Mouse (Mus musculus) hindbrain, embryonic 16.5 days (tissue): ENCODE data around the gene Nckipsd. TPM values are rescaled to one million over a fixed set of nuclear protein-coding genes. Genes with fewer than 3 reads are reported as not detected.

Experiments used
- ATAC-seq: fragments of 200-750 bp; cut with Nextera tagmentation; 2 replicates; pipeline ENCODE4 v1.8.0; 2017; ENCODE audit warnings: moderate TSS enrichment, moderate library complexity
- H3K27ac ChIP-seq: fragments of 300-500 bp; sonication (generic); 2 replicates; pipeline ENCODE4 v1.5.1; 2014; ENCODE audit warnings: low read depth, mild to moderate bottlenecking, control low read depth, low read length, moderate library complexity
- H3K27me3 ChIP-seq: fragments of 300-500 bp; sonication (generic); replicated peaks from 2 replicates; pipeline ENCODE4 v1.6.1; 2014; ENCODE audit warnings: low read length; ENCODE audit not compliant: control insufficient read depth, insufficient read depth
- H3K36me3 ChIP-seq: fragments of 300-500 bp; sonication (generic); 2 replicates; pipeline ENCODE4 v1.6.1; 2014; ENCODE audit warnings: mild to moderate bottlenecking, low read length, moderate library complexity, mixed read lengths; ENCODE audit not compliant: control insufficient read depth, insufficient read depth
- H3K4me1 ChIP-seq: fragments of 300-500 bp; sonication (generic); 2 replicates; pipeline ENCODE4 v1.6.1; 2014; ENCODE audit warnings: low read depth, low read length; ENCODE audit not compliant: control insufficient read depth, insufficient read depth
- H3K4me2 ChIP-seq: fragments of 300-500 bp; sonication (generic); 2 replicates; pipeline ENCODE4 v1.6.1; 2014; ENCODE audit warnings: mild to moderate bottlenecking, low read length, control low read depth, moderate library complexity
- H3K4me3 ChIP-seq: fragments of 300-500 bp; sonication (generic); 2 replicates; pipeline ENCODE4 v1.5.1; 2014; ENCODE audit warnings: mild to moderate bottlenecking, low read length, control low read depth, moderate library complexity
- H3K9ac ChIP-seq: fragments of 300-500 bp; sonication (generic); 2 replicates; pipeline ENCODE4 v1.6.1; 2014; ENCODE audit warnings: low read depth, mild to moderate bottlenecking, control low read depth, low read length, moderate library complexity
- H3K9me3 ChIP-seq: fragments of 300-500 bp; sonication (generic); 2 replicates; pipeline ENCODE4 v1.6.1; 2014; ENCODE audit warnings: mild to moderate bottlenecking, low read length, moderate library complexity; ENCODE audit not compliant: control insufficient read depth
- WGBS: fragments of 180-500 bp; shearing (Covaris S2); extraction: QIAGEN DNeasy Blood & Tissue Kit; methylation state at CpG from one replicate; pipeline ENCODE4 v1.1.7; 2014; 5-methylcytosine and 5-hydroxymethylcytosine counted together
- polyA plus RNA-seq: library from polyadenylated mRNA; unstranded; fragments of >200 nt; fragmentation: Nextera tagmentation; extraction: Ambion mirVana; gene quantifications from 2 replicates; pipeline ENCODE4 v1.2.1, GENCODE M21; 2015

The Nckipsd gene
- 32.2 and 35.1 TPM in 2 replicates for polyA plus RNA-seq

DNA sequence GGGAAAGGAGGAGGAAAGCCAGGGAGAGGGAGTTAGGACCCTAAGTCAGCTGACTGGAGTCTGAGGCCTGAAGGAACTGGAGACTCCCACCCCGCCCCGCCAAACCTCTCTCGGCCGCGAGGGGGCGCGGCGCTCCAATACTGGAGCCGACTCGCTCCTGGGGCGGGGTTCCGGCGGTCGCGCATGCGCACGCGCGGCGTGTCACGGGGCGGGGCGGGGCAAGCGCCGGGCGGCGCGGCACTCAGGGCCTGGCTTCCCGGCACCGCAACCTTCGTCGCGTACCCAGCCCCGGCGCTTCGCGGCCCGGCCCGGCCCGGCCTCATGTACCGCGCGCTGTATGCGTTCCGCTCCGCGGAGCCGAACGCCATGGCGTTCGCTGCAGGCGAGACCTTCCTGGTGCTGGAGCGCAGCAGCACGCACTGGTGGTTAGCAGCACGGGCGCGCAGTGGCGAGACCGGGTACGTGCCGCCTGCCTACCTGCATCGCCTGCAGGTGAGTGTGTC, at the start of gene Nckipsd:
Gene Nckipsd, plus strand, starts transcription at position 206 of the 503 bp plus-strand sequence.
- no peaks in the 10 kb centered on the region for H3K9me3 ChIP-seq
- no peaks in the 10 kb centered on the region for H3K27me3 ChIP-seq
- H3K9ac ChIP-seq: peak within 1 kb of the TSS; percentile 91
- peak within 1 kb of the TSS; percentile 72 for H3K4me2 ChIP-seq
- peak; percentile 84 for ATAC-seq
- peaks cover 13% of the 10 kb centered on the region for H3K4me1 ChIP-seq
- H3K4me3 ChIP-seq: peak within 1 kb of the TSS; percentile 77
- peak within 1 kb of the TSS; percentile 80 for H3K27ac ChIP-seq
- H3K36me3 ChIP-seq: peaks cover 36% of the 10 kb centered on the region
- under 1% methylated on average over 42 of the region's 62 CpGs for WGBS

GRCm38 (mm10) chr9:108759121-108759520, 49.0 kb upstream of the Nckipsd start:
- ATAC-seq: no peak
- WGBS: 97% methylated on average over 20 of the region's 20 CpGs
- H3K27me3 ChIP-seq: no peaks in the 10 kb centered on the region

DNA sequence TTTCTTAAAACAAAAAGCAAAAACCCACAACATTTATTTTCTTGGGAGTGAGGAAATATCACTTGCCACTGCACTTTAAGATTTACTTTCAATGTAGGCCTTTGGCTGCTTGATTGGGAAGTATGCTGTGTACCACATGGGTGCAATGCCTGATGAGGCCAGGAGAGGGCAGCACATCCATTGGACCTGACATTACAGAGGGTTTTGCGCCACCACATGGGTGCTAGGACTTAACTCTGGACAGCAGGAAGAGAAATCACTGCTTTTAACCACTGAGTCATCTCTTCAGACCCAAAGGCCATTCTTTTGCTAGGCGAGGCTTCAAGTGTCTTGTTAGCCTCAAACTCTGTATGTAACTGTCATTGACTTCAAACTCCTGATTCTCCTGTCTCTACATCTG, 48.4 kb upstream of the Nckipsd start:
- Histone ChIP-seq H3K4me2 (no peak overlapping the region), H3K9ac (no peak overlapping the region), H3K36me3 (no peaks in the 10 kb centered on the region), H3K4me1 (no peaks in the 10 kb centered on the region), H3K27ac (no peak overlapping the region), H3K9me3 (no peaks in the 10 kb centered on the region), H3K4me3 (no peak overlapping the region), H3K27me3 (no peaks in the 10 kb centered on the region)
- 60% methylated on average over 2 of the region's 2 CpGs for WGBS
- ATAC-seq: no peak

More at GRCm38 (mm10) chr9:108759121-108759520, 49.0 kb upstream of the Nckipsd start:
- no peak overlapping the region for H3K9ac ChIP-seq
- H3K27ac ChIP-seq: no peak overlapping the region
- H3K4me1 ChIP-seq: no peaks in the 10 kb centered on the region
- H3K4me3 ChIP-seq: no peak overlapping the region
- no peaks in the 10 kb centered on the region for H3K9me3 ChIP-seq
- no peaks in the 10 kb centered on the region for H3K36me3 ChIP-seq
- no peak overlapping the region for H3K4me2 ChIP-seq

DNA sequence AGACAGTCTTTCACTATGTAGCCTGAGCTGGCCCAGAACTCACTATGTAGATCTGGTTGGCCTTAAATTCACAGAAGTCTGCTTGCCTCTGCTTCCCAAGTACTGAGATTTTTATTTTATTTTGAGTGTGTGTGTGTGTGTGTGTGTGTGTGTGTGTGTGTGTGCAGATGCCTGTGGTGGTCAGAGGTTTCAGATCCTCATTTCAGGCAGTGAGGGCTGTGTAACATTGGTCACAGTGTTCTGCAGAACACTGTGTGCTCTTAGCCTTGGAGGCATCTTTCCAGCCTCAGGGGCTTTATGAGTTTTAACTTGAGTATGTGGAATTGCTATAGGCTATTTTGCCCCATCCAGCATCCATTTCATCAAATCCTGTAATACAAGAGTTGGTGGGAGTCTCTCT, 46.6 kb upstream of the Nckipsd start:
- Histone ChIP-seq H3K9ac (no peak overlapping the region), H3K4me1 (no peaks in the 10 kb centered on the region), H3K36me3 (no peaks in the 10 kb centered on the region), H3K27me3 (no peaks in the 10 kb centered on the region), H3K27ac (no peak overlapping the region), H3K9me3 (no peaks in the 10 kb centered on the region), H3K4me2 (no peak overlapping the region), H3K4me3 (no peak overlapping the region)
- no peak for ATAC-seq

DNA sequence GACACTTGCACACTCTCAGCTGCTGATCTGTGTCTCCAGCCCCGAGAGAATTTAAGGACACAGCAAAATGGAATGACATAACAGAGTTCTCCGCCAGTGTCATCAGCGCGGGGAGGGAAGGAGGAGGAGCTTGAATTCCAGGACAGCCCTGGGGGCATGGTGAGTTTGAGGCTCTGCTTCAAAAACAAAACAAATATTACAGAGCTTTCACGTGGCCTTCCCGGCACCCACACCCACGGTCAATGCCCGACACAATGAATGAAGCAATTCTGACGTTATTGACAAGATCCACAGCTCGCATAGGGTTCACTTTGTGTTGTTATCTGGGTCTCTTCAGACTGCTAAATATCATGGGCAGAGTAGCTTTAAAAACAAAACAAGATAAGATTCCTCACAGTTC, 43.2 kb upstream of the Nckipsd start:
- WGBS: 83% methylated on average over 10 of the region's 10 CpGs
- Histone ChIP-seq H3K4me3 (no peak overlapping the region), H3K9ac (no peak overlapping the region), H3K27ac (no peak overlapping the region), H3K9me3 (no peaks in the 10 kb centered on the region), H3K4me1 (no peaks in the 10 kb centered on the region), H3K27me3 (no peaks in the 10 kb centered on the region), H3K4me2 (no peak overlapping the region), H3K36me3 (no peaks in the 10 kb centered on the region)
- no peak for ATAC-seq

DNA sequence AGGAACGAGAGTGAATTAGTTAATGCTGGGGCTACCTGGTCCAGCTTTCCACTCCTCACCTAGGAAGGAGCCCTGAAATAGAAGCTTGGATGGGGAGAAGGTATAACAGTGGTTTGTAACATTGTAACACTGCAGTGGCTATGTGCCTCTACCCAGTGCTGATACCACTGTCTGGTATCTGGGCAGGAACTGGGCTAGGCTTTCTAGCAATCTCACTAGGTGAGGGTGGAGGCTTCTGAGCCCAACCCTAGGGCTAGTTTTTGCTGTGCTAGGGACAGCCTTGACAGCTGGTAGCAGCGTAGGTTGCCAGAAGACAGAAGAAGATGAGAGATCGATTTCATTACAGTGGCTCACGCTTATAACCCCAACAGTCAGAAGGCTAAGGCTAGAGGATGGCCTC, 31.6 kb upstream of the Nckipsd start:
- H3K27ac ChIP-seq: no peak overlapping the region
- H3K4me2 ChIP-seq: no peak overlapping the region
- ATAC-seq: no peak
- H3K9ac ChIP-seq: no peak overlapping the region
- no peaks in the 10 kb centered on the region for H3K36me3 ChIP-seq
- H3K4me3 ChIP-seq: no peak overlapping the region
- 90% methylated on average over 4 of the region's 4 CpGs for WGBS
- H3K9me3 ChIP-seq: peaks cover 4% of the 10 kb centered on the region; the same call in 1 of the 2 replicates
- no peaks in the 10 kb centered on the region for H3K4me1 ChIP-seq
- H3K27me3 ChIP-seq: no peaks in the 10 kb centered on the region

- H3K4me2 ChIP-seq: no peak overlapping the region
- no peak for ATAC-seq
- no peaks in the 10 kb centered on the region for H3K27me3 ChIP-seq
- H3K36me3 ChIP-seq: no peaks in the 10 kb centered on the region
- no peaks in the 10 kb centered on the region for H3K4me1 ChIP-seq
- no peak overlapping the region for H3K9ac ChIP-seq
- peaks cover 4% of the 10 kb centered on the region; the same call in 1 of the 2 replicates for H3K9me3 ChIP-seq
- no peak overlapping the region for H3K27ac ChIP-seq
- 82% methylated on average over 4 of the region's 4 CpGs for WGBS
- H3K4me3 ChIP-seq: no peak overlapping the region
These were observed 30.9 kb upstream of the Nckipsd start for GRCm38 (mm10) chr9:108777276-108777675.

DNA sequence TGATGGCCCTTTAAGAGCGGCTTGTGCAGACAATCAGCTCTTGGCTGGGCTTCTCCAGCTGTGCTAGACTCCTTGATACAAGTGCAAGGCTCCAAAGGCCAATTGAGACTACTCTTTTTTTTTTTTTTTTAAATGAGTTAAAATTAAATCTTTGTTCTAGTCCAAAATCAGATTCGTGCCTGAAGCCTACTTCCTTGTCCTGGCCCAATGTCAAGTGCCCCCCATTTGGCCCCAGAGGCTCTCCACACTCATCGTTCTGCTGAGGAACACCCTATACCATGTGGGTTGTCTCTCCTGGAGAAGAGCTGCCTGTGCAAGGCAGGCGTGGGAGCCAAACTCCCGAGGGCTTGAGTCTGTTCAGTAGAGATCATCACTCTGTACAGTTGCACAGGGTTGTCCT, 27.2 kb upstream of the Nckipsd start:
- no peak for ATAC-seq
- H3K27me3 ChIP-seq: no peaks in the 10 kb centered on the region
- WGBS: 58% methylated on average over 5 of the region's 5 CpGs

DNA sequence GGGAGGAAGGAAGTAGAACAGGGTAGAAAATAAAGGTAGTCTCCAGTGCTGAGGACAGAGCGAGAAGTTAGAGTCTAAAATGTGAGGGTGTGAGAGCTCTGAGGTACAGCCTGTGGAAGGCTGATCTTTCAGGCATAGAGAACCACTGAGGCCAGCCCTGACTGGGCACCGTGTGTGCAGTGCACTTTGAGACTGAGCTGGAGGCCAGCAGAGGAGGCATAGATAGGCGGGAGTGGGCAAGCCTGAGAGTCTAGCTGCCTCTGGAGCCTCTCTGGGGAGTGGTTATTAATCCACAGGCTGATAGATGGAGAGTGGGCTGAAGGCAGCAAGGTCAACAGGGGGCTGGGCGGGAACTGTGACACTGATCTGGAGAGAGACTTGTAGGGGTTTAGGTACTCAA, 26.3 kb upstream of the Nckipsd start:
- Histone ChIP-seq H3K27me3 (no peaks in the 10 kb centered on the region), H3K9ac (no peak overlapping the region), H3K27ac (no peak overlapping the region), H3K9me3 (no peaks in the 10 kb centered on the region), H3K4me2 (no peak overlapping the region), H3K4me1 (peaks cover 15% of the 10 kb centered on the region), H3K36me3 (no peaks in the 10 kb centered on the region), H3K4me3 (no peak overlapping the region)
- ATAC-seq: no peak
- WGBS: 60% methylated on average over 4 of the region's 4 CpGs

More for the DNA sequence above, 27.2 kb upstream of the Nckipsd start:
- Histone ChIP-seq H3K9ac (no peak overlapping the region), H3K4me3 (no peak overlapping the region), H3K9me3 (no peaks in the 10 kb centered on the region), H3K36me3 (no peaks in the 10 kb centered on the region), H3K4me1 (peaks cover 7% of the 10 kb centered on the region), H3K27ac (no peak overlapping the region), H3K4me2 (no peak overlapping the region)
